Mouse (Mus musculus): ENCODE data around the gene Scgb1c1.

The Scgb1c1 gene

DNA sequence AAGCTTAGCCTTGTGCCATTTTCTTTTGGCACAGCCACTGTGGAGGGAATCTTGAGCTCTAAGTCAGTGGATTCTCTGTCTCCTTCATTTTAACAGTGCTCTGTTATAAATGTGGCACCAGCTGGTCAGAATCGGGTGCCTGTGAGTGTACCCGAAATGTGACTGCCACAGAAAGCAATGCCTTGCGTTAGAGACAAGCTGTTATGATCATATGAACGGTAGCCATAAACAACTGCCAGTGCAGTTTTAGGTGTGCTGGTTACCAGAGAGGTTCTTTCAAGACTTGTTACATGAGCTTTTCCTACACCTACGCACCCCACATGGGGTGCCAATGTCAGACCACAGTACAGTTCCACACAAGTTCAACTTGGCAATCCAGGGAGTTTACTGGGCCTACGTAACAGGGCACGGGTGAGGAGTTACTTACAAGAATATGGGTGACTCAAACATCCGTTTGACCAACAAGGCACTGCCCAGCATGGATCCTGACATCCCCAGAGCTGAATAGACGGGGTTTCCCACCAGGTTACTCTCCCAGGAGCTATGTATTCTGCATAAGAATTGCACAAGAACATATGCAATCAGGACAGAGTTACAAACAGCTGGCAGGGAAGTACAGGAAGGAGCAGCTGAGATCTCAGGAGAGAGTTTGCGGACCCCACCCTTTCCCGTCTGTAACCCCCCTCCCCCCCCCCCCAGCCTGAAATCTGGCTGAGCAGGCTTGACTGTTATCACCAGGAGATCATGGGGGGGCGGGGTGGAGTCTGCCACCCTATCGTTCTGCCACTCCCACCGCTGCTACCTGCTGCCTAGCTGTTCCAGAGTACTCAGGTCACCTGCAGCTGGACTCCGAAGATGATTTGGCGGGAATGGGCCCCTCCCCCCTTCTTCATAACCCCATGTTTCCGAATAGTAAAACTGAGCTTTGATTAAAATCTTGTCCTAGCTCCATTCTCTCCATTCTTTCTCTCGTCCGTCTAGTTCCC is 4.3 kb upstream of the Scgb1c1 start:
- DNase-seq (ENCODE audit: low spot score in 2 of 2), result no peak

DNA sequence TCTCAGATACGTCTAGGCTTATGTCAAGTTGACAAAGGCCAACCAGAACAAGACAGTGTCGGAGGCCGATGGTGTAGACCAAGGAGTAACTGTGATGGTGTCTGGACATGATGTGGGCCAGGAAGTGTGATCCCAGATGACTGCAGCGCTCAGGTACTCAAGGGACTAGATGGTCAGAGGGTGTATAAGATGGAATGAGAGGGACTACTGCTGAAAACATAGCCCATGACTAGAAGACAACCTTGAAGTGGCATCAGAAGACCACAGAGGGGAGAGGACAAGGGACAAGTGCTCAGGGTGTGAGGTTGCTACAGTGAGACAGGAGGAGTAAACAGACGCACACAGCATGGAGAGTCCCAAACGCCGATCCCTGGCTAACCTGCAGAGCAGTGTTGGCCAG is 1.5 kb upstream of the Scgb1c1 start:
- no peak for DNase-seq (ENCODE audit: low spot score in 2 of 2)

DNA sequence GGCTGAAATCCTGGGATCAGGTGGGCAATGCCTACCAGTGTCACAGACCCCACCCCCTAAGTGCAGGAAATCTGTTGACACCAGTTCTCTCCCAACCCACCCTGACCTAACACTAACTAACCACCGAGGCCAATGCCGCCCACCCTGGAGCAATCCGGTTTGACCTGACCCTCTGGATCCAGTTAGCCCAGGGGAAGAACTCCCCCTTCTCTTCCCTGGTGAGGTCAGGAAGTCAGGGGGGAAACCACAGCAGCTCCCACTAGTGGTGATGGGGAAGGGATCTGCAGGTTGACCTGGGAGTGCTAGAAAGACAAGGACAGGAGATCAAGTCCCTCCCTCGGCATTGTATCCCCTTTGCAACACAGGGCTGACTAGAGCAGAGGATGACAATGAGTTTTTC is 336 bp downstream of the Scgb1c1 start:
- no peak for DNase-seq (ENCODE audit: low spot score in 2 of 2)

DNA sequence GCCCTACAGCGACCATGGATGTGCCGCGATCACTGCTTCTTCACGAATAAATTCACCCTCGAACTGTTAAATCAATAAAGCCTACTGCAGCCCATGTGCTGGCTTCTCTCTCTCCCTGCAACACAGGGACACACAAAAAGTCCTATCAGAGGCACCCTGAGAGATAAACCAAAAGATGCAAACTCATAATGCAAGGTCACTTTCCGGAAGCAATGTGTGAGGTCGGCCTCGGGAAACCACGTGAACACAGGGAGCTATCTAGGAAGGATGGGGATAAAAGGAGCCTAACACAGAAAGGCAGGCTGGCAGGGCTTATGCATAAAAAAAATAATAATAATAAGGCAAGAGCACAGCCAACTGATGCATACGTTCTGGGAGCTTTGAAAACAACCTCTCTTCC is 1.3 kb downstream of the Scgb1c1 start:
- no peak for DNase-seq (ENCODE audit: low spot score in 2 of 2)

DNA sequence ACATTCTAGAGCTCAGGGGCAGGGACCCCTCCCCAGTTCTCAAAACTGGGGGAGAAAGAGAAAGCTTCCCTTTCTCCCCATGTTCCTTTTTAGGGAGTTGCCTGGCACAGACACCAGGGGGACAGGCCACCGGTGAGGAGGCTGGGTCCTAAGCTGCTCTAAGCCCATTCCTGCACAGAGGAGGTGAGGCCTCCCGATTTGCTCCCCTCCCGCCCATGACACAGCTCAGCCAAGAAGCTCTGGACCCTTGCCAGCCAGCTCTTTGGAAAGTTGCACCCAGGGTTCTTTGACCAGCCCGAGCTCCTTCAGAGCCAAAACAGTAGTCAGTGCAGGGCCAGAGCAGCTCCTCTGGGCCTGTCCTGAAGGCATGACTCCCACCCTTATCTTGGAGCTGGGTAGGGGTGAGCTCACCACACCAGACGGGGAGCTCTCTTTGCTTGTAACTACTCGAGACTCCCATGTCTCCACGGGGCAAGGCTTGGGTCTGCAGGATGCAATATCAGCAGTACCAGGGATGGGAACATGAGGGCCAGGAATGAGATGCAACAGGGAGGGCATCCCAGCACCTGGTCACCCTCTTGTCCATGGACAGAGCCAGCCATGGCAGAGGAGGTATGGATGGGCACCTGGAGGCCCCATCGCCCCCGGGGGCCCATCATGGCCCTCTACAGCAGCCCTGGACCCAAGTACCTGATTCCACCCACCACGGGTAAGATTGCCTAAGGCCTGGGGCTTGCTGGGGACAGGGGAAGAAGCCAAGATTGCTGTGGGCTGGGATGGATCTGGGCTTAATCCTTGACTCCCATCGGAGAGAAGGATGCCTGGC is 2.6 kb downstream of the Scgb1c1 start, which contains the start of gene Odf3:
Gene Odf3 (plus strand): TSS at position 51 of the 826 bp plus-strand sequence.
- DNase-seq (ENCODE audit: low spot score in 2 of 2), result no peak

DNA sequence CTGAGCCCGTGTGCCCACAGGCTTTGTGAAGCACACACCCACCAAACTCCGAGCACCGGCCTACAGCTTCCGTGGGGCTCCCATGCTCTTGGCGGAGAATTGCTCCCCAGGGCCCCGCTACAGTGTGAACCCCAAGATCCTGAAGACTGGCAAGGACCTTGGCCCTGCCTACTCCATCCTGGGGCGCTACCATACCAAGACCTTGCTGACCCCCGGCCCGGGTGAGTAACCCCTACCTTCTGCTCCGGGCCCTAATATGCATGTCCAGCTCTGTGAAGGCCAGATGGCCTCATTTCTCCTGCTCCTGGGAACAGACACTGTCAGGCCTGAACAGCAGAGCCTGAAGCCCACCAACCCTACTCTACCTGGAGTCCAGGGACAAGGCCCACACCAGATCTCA is 3.2 kb downstream of the Scgb1c1 start:
- no peak for DNase-seq (ENCODE audit: low spot score in 2 of 2)

DNA sequence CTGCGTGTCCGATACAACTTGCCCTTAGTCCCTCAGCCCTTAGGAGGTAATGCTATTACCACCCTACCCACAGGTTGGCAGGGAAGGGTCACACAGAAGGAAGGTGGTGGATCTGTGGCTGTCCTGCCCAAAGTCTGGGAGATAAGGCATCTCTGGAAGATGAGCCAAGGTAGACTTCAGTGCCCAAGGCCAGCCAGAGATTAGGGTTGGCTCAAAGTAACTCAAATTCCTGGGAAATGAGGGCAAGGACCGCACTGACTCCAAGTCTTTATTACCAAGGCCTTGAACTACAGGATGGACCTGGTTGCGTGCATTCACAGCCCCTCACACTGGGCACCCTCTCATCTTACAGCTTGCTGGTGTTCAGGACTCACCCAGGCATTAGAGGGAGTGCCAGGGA is 6.6 kb downstream of the Scgb1c1 start:
- DNase-seq (ENCODE audit: low spot score in 2 of 2), result no peak

DNA sequence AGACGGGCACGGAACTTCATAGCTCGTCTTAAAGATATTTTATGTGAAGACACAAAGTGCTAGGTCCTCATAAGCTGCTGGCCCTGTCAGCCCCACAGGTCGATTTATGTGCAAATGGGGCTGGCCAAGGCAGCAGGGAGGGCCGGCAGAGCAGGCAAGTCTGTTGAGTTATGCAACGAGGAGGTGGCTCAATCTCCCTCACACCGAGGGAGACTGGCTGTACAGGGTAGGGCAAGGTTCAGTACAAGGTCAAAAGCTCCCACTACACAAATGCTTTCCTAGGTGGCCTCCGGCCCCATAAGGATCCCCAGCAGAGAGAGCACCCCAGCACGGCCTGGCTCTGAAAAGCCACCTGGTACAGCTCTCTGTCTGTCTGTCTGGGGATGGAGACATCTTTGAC is 8.0 kb downstream of the Scgb1c1 start:
- DNase-seq (ENCODE audit: low spot score in 2 of 2), result no peak

DNA sequence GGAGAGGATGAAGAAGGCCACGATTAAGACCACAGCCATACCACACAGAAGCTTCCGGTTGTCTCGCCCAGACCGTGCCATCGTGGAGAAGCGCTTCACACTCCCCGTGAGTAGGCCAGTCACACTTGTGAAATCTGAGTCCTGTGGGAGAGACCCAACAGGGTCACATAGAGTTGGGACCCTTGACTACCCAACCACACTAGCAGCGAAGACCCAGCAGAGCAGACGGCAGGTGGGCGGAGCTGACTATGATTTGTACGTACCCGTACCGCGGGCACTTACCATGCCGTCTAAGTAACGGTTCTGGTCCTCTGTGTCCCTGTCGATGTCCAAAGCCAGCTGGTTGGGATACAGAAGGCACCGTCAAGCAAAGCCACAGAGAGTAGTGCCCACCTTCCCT is 9.1 kb downstream of the Scgb1c1 start:
- DNase-seq (ENCODE audit: low spot score in 2 of 2), result no peak

DNA sequence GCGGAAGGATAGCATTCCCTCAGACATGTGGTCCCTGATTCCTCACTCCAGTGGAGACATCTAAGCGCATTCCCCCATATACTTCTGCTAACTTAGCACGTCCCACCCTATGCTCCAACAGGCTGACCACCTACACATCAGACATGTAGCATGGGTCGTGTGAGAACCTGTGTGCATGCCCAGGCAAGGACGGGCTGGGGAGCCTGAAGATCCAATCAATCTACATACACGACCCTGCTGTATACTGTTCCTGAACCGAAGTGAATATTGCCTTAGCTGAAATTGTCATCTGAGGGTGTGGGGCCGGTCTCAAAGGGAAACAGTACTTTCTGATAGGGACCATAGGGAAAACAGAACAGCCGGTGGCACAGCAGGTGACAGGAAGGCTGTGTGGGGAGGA is 9.8 kb downstream of the Scgb1c1 start:
- DNase-seq (ENCODE audit: low spot score in 2 of 2), result no peak

DNA sequence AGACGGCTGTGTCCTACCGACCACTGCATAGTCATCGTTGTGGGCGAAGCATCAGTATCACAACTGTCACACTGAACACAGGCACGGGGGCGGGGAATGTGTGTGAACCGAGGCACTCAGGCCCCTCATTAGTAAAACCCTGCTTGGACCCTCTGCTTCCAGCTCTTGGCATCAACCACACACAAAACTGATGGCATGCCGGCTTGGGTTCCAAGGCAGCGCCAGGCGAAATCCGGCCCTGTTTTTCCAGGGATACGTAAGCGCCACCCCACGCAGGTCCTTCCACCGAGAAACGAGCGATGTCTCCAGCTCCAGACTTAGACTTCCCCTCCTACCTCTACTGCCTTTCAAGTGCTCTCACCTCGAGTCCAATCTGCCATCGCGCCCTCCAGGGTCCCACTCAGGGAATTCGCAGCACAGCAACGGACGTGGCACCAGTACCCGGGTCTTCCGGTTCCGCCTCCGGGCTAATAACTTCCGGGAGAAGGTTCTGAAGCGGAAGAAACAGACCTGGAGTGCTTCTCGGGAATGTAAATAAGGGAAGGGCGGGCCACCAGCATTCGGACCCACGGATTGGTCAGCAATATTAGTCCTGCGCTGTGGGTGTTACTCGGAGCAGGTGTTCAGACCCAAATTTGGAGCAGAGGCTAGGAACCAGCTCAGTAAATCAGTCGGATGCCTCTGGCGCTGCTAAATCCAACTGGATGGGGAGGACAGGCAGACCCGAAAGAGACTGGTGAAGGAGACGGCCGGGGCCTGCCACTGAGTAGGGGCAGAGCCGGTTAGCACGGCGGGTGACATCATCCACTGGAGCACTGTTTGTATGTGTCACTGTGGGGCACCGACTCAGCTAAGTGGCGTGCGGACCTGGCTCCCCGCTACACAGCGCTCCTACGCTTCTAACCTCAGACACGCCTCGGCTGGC is 10.8 kb downstream of the Scgb1c1 start, which contains the start of gene Gm45785:
Gene Gm45785 (minus strand): TSS at position 472 of the 925 bp plus-strand sequence.
- peak; percentile 84 to 88 for DNase-seq (ENCODE audit: low spot score in 2 of 2)

DNA sequence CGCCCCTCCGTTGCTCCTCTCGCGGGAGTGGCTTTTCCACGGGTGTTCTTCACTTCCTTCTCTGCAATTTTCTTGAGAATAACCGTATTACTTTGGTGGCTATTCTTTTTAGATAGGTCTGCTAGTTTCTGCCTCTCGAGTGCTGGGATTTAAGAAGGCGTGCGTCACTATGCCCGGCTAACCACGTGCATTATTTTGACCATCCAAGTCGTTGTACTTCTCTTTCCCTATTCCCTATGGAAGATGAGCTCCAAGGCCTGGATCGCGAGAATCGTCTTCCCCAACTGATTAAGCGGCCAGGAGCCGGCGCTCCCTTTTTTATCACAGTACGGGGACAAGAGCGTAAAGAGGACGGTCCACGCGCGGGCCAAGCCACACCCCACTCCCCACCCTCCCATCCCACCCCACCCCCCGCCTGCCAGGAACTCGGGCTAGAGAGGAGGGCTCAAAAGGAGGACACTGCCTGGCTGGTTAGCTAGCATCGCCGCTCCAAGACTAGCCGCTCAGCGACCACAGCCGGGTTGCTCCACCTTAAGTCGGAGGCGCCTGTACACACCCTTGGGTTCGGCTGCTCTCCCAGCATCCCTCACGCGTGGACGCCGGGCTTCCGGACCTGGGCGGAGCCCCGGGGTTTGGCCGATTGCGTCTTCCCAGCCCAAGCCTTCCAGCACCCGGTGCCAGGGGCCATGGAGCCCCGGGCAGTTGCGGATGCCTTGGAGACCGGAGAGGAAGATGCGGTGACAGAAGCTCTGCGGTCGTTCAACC is 11.6 kb downstream of the Scgb1c1 start, which contains the start of gene Ric8a:
Gene Ric8a (plus strand): TSS at position 173 of the 765 bp plus-strand sequence.
- peak; percentile 89 to 91 for DNase-seq (ENCODE audit: low spot score in 2 of 2)

DNA sequence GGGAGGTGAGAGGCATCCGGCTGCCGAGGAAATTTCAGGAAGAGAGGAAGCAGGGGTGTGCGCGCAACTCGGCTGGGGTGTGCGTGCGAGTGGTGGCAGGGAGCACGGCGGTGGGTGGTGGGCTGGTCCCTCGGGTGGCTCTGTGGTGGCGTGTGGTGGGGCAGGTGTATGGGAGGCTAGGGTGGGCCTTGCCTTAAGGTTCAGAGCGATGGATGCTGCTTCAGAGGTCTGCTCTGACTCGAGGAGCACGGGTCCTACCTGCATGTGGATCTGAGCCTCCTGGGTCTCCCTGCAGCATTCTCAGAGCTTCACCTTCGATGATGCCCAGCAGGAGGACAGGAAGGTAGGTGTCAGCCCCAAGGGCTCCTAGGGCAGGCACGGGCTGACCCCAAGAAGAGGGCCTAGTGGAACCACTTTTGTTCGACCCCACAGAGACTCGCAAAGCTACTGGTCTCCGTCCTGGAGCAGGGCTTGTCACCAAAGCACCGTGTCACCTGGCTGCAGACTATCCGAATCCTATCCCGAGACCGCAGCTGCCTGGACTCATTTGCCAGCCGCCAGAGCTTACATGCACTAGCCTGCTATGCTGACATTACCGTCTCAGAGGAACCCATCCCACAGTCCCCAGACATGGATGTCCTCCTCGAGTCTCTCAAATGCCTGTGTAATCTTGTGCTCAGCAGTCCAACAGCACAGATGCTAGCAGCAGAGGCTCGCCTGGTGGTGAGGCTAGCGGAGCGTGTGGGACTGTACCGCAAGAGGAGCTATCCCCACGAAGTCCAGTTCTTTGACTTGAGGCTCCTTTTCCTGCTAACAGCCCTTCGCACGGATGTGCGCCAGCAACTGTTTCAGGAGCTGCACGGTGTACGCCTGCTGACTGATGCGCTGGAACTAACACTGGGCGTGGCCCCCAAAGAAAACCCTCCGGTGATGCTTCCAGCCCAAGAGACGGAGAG is 12.5 kb downstream of the Scgb1c1 start, which contains the start of gene Bet1l:
Gene Bet1l (minus strand): TSS at position 28 of the 956 bp plus-strand sequence.
- DNase-seq (ENCODE audit: low spot score in 2 of 2), result no peak

DNA sequence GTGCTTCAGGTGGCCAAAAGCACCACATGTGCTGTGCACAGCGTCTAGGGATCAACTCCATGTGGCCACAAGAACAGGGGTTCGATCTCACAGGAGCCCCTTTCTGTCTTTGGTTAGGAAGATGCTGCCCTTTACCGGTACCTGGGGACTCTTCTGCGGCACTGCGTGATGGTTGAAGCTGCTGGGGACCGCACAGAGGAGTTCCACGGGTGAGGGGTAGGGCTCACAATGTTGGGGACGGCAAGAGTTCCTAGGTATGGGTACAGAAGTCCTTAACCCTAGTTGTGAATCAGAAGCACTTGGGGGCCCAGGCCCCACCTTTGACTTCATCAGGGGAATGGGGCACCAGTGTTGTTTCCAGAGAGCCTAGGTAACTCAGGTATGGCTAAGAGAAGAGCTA is 13.4 kb downstream of the Scgb1c1 start:
- DNase-seq (ENCODE audit: low spot score in 2 of 2), result no peak

DNA sequence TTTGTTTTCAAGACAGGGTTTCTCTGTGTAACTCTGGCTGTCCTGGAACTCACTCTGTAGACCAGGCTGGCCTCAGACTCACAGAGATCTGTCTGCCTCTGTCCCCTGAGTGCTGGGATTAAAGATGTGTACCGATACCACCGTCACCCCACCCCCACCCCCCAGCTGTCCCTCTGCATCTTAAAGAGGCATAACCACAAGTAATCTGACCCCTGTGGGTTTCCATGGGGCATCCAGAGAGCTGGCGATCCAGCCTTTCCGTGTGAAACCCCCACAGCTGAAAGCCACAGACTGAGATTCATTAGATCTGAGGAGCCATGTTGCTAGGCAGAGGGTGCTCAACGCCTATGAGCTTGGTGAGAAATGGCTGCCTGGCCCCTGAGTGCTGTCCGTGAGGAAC is 14.7 kb downstream of the Scgb1c1 start:
- DNase-seq (ENCODE audit: low spot score in 2 of 2), result no peak

DNA sequence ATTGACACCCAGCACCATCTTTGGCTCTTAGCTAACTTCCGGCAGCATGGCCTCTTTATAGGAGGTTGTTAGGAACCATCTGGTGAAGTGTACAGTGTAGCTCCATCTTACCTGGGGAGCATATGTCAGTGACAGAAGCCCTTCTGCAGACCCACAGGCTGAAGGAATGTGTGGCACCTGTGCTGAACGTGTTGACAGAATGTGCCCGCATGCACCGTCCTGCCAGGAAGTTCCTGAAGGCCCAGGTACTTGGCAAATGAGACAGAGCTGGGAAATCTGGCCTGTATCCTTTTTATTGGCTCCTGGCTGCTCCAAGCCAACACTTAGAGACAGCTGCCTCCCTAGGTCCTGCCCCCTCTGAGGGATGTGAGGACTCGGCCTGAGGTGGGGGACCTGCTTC is 15.4 kb downstream of the Scgb1c1 start:
- DNase-seq (ENCODE audit: low spot score in 2 of 2), result no peak

DNA sequence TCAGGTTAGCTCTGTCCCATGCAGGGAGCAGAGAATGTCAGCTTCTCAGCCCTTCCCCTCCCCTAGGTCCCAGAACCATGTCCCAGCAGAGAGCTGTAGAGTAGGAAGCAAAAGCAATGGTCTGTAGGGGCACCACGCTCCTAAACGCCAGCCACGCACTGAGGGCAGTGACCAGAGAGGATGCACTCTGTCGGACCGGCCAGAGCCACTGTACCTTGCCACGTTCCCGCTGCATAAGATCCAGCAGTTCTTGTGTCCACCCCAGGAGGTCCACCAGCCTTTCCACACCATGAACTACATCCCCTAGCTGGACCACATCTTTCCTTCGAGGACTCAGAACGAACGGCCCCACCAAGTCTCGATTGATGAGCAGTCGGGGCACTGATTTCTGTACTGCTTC is 19.4 kb downstream of the Scgb1c1 start:
- DNase-seq (ENCODE audit: low spot score in 2 of 2), result no peak

DNA sequence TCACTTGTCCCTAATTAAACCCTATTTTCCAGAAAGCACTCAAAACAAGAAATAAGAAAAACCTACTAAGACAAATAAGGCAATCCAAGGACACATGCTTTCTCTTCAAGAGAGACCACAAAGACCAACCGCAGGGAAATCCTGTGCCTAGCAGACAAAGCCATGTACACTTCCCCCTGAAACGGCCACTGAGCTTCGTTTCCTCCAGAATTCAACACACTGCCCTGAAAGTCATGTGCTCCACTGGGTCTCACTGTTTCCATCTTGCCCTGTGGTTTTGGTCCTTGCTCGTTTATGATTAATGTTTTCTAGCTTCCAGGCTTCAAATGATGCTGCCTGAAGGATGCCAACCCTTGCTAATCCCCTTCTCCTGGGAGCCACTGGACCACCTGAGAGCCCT is 28.9 kb downstream of the Scgb1c1 start:
- DNase-seq (ENCODE audit: low spot score in 2 of 2), result no peak

DNA sequence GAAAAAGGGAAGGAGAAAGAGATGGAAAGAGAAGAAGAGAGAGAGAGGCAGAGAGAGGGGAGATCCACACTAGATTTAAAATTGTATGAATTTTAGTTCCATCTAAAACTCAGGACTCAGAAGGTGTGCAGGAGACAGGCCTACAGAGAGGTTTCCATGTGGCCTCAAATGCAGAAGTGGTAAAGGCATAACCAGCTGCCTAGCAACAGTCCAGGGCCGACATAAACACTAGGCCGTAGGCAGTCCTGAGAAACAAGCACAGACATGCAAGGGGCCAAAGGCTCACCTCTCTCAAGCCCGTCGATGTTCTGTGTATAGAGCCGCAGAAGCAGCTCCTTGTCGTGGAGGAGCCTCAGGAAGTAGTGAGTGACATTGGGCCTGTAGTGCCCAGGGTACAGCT is 32.0 kb downstream of the Scgb1c1 start:
- DNase-seq (ENCODE audit: low spot score in 2 of 2), result peak; percentile 19 to 22

Measured in spleen, postnatal 36 days (tissue).